Mouse (Mus musculus): ENCODE results near the gene Polr2f.

DNA sequence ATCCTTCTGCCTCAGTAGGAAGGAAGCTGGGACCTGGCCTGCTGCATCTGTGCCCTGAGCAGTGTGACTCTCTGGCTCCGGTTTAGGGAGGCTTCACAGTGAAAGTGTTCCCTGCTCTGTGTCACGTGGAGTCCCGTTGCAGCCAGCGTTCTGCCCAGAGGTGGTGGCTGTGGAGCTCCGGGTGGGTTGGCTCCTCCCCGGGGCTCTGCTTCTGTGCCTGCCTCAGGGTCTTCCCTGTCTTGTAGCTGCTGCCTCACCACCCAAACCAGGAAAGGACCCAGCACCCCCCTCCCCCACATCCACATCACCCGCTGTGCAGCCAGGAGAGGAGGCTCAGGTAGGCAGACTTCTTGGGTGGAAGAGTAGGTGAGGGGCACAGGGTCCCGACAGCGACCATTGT is 21.3 kb upstream of the Polr2f start:
- no peak for TF ChIP-seq POLR2A (IDR thresholded peaks at IDR 0.05; ENCODE audit: extremely low read depth, insufficient read depth, low read length)
- TF ChIP-seq CTCF (IDR thresholded peaks at IDR 0.05; ENCODE audit: extremely low read depth, insufficient read depth, low read length): no peak

Data from cortical plate, adult 2 months (tissue).